Mouse (Mus musculus): Measurements from ENCODE around the gene Snai1.

Snai1 gene

DNA sequence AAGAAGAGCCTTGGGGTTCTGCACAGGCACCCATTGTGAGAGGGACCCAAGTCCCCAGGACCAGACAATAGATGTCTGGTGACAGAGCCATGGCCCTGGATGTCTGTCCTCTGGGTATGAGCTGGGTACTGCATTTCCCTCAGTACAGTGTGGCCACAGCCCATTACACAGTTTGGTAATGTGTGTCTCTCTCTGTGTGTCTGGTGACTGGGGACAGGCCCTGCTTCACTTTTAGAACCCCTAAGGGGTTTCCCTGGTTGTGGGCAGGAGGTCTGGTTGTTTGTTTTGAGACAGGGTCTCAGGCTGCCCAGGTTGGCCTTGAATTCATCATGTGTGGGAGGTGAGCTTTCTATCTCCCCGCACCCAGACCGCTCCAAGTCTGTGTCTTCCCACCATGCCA, 47.3 kb downstream of the Snai1 start:
- no peak for DNase-seq (ENCODE audit: low read depth, low spot score)

DNA sequence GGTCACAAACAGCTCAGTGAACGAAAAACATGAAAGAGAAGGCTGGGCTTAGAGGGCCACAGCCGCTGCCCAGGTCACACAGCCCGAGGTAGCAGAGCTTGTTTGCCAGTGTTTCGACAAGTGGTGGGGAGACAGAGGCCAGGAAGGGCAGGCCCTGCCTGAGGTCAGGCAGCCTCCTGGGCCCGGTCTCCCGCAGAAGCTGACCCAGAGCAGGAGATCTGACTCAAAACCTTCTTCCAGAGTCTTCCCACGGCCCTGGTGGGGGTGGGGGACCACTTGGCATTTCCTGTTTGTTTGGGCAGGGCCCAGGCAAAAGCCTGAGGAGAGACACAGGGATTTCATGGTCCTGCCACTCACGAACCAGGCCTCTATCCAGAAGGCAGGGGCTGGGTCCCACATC, 48.0 kb downstream of the Snai1 start:
- DNase-seq (ENCODE audit: low read depth, low spot score), result no peak

DNA sequence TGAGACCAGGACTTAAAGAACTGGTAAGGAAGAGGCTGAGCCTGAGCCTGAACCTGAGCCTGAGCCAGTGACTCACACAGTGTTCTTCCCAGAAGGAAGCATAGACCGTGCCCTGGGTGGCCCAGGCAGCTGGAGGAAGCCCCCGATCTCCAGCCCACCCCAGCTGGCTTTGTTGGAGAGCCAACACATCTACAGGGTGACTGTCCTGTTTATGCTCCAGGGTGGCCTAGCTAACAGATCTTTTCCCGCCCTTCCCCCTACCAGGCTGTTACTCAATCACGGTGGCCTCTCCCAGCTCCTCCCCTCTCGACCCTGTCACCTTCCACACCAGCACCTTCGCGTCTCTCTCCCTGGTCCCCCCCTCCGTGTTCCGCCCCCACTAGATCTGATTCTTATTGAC, 49.0 kb downstream of the Snai1 start:
- DNase-seq (ENCODE audit: low read depth, low spot score), result no peak

DNA sequence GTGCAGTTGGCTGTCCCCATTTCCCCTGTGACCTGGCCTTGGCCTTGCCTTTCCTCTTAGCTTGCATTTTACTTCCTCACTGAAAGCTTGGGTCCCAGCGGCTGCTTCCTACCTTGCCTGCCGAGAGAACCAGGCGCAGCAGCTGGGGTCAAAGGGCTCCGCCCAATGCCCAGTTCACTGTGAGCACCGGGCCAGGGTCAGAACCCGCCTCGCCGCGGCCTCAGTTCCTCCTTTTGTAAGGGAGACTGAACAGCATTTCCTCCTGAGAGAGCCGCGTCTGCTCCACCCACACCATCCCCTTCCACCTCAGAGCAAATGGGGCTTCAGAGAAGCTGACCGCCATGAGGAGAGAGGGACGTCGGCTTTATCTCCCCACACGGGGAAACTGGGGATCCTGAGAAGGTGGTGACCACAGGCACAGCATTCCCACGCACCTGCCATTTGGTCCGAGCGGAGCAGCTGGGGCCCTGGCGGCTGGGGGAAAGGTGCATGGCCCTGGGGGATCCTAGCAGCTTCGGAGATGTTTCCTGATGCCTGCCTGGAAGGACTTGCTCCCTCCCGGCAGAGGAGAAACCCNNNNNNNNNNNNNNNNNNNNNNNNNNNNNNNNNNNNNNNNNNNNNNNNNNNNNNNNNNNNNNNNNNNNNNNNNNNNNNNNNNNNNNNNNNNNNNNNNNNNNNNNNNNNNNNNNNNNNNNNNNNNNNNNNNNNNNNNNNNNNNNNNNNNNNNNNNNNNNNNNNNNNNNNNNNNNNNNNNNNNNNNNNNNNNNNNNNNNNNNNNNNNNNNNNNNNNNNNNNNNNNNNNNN, 51.0 kb downstream of the Snai1 start:
- peak; percentile 37 for DNase-seq (ENCODE audit: low read depth, low spot score)
